17 mouse cellular contexts compared by ENCODE assay signal in the genomic region with DNA sequence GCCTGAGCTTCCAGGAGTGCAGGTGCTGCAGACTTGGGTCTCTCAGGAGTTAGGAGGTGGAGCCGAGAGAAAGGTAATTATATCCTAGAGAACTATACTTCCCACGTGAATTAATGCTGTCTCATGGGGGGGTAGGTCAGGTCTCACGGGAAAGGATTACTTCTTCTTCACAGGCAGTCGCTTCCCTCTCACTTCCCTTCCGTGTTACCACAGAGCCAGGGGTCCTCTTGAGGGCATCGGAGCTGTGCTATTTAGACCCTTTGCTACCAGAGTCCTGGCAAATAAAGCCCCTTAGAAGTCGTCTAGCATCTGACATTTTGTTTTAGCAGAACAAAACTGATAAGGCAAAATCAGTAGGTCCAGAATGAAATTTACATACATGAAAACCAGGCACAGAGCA.
DNase-seq lines count a peak whose midpoint lies in the region; ATAC-seq and TF ChIP-seq lines count a peak whose summit lies in the region.
"Had no signal": no experiment of that assay in that cellular context is flagged by ENCODE, and none has a peak within 500 bp of the region (broad histone marks: within the 10 kb centered on the region; RNA-seq: fewer than 3 reads in every experiment).

No protein-coding gene starts in this region.

- H3K27ac ChIP-seq in embryonic facial prominence, embryonic 13.5 days: no peak overlapping the region
- no peak overlapping the region for H3K27ac ChIP-seq in embryonic facial prominence, embryonic 10.5 days (replicated peaks)
- H3K27ac ChIP-seq in spleen, adult 2 months (ENCODE audit: insufficient read depth, low read length): peak overlapping the region; percentile 63
- no peak overlapping the region for H3K27ac ChIP-seq in stomach, postnatal 0 days (replicated peaks)
- H3K27ac ChIP-seq: embryonic facial prominence, embryonic 12.5 days; hindbrain, embryonic 10.5 days had no signal

- no peaks in the 10 kb centered on the region for H3K9me3 ChIP-seq in embryonic facial prominence, embryonic 13.5 days
- H3K9me3 ChIP-seq in embryonic facial prominence, embryonic 10.5 days: no peaks in the 10 kb centered on the region
- H3K9me3 ChIP-seq in stomach, postnatal 0 days (ENCODE audit: control insufficient read depth, low read length): no peaks in the 10 kb centered on the region
- H3K9me3 ChIP-seq: embryonic facial prominence, embryonic 12.5 days; G1E; hindbrain, embryonic 10.5 days had no signal

- H3K4me3 ChIP-seq in embryonic facial prominence, embryonic 13.5 days: no peak overlapping the region
- H3K4me3 ChIP-seq in embryonic facial prominence, embryonic 10.5 days: no peak overlapping the region
- peak overlapping the region; percentile 18; the same call in 1 of the 2 replicates for H3K4me3 ChIP-seq in spleen, adult 2 months (ENCODE audit: extremely low read depth, insufficient read depth, insufficient read length)
- no peak overlapping the region for H3K4me3 ChIP-seq in stomach, postnatal 0 days (ENCODE audit: low read depth, low read length)
- H3K4me3 ChIP-seq: embryonic facial prominence, embryonic 12.5 days; hindbrain, embryonic 10.5 days had no signal

- peak overlapping the region; percentile 32; the same call in 1 of the 2 replicates for H3K4me2 ChIP-seq in embryonic facial prominence, embryonic 13.5 days
- H3K4me2 ChIP-seq in stomach, postnatal 0 days (replicated peaks; ENCODE audit: low read depth): no peak overlapping the region
- H3K4me2 ChIP-seq: embryonic facial prominence, embryonic 12.5 days had no signal

- no peak for DNase-seq in embryonic facial prominence, embryonic 10.5 days (ENCODE audit: low spot score)
- DNase-seq in spleen, adult 2 months (ENCODE audit: low read depth in 1 of 2, low spot score in 2 of 2): peak in 1 of 2 experiments; percentile 39
- no peak for DNase-seq in spleen, adult 18-20 months
- DNase-seq in induced T-regulatory cell, adult 2 months (ENCODE audit: low read depth): peak; percentile 46
- DNase-seq in naive thymus-derived CD4-positive, alpha-beta T cell, adult 2 months (ENCODE audit: low read depth): peak; percentile 44
- no peak for DNase-seq in lung, postnatal 36 days
- no peak for DNase-seq in stomach, postnatal 0 days (ENCODE audit: low spot score)
- DNase-seq: adrenal gland, postnatal 25 days; cerebellum, postnatal 25 days; lung, adult 18-20 months; right cerebral cortex, adult 18-20 months; thymus, postnatal 25 days had no signal

- no peak for TF ChIP-seq EP300 in stomach, postnatal 0 days (optimal IDR thresholded peaks at IDR 0.05)

- peaks cover 14% of the 10 kb centered on the region for H3K4me1 ChIP-seq in embryonic facial prominence, embryonic 13.5 days
- H3K4me1 ChIP-seq in embryonic facial prominence, embryonic 10.5 days: peaks cover 6% of the 10 kb centered on the region; the same call in 1 of the 2 replicates
- H3K4me1 ChIP-seq in spleen, adult 2 months (ENCODE audit: control insufficient read depth, insufficient read depth, insufficient read length): peaks cover 36% of the 10 kb centered on the region
- H3K4me1 ChIP-seq in stomach, postnatal 0 days (replicated peaks; ENCODE audit: control insufficient read depth, insufficient read depth): no peaks in the 10 kb centered on the region
- H3K4me1 ChIP-seq: hindbrain, embryonic 10.5 days had no signal

- no peaks in the 10 kb centered on the region for H3K36me3 ChIP-seq in embryonic facial prominence, embryonic 13.5 days
- no peaks in the 10 kb centered on the region for H3K36me3 ChIP-seq in embryonic facial prominence, embryonic 10.5 days (replicated peaks)
- H3K36me3 ChIP-seq in spleen, adult 2 months (ENCODE audit: control insufficient read depth, insufficient read depth, low read length): no peaks in the 10 kb centered on the region
- H3K36me3 ChIP-seq in stomach, postnatal 0 days (ENCODE audit: control insufficient read depth, insufficient read depth, low read length): no peaks in the 10 kb centered on the region
- H3K36me3 ChIP-seq: embryonic facial prominence, embryonic 12.5 days; G1E; hindbrain, embryonic 10.5 days had no signal

- 54% methylated on average over 7 of the region's 7 CpGs for WGBS in embryonic facial prominence, embryonic 13.5 days
- 65% methylated on average over 7 of the region's 7 CpGs for WGBS in embryonic facial prominence, embryonic 10.5 days
- WGBS in spleen, adult 2 months: 11% methylated on average over 7 of the region's 7 CpGs
- WGBS in stomach, postnatal 0 days: 50% methylated on average over 7 of the region's 7 CpGs

- no peak overlapping the region for H3K9ac ChIP-seq in embryonic facial prominence, embryonic 13.5 days
- no peak overlapping the region for H3K9ac ChIP-seq in stomach, postnatal 0 days (ENCODE audit: low read length)
- H3K9ac ChIP-seq: embryonic facial prominence, embryonic 12.5 days had no signal

- ATAC-seq in embryonic facial prominence, embryonic 13.5 days (ENCODE audit: insufficient number of reproducible peaks, insufficient read depth, low FRiP score, low TSS enrichment, low read depth): no peak
- ATAC-seq in stomach, postnatal 0 days (ENCODE audit: low FRiP score, low TSS enrichment): no peak
- ATAC-seq: forebrain, embryonic 14.5 days had no signal

- TF ChIP-seq POLR2A in spleen, adult 2 months (IDR thresholded peaks at IDR 0.05; ENCODE audit: low read depth, low read length): no peak

- H3K27me3 ChIP-seq in embryonic facial prominence, embryonic 13.5 days: 0 out of 2 replicates have a peak, but pooled peaks cover 5% of the 10 kb centered on the region
- H3K27me3 ChIP-seq in embryonic facial prominence, embryonic 10.5 days (replicated peaks; ENCODE audit: low read depth, poor library complexity, severe bottlenecking): no peaks in the 10 kb centered on the region
- no peaks in the 10 kb centered on the region for H3K27me3 ChIP-seq in spleen, adult 2 months (ENCODE audit: control insufficient read depth, insufficient read depth, low read length)
- no peaks in the 10 kb centered on the region for H3K27me3 ChIP-seq in stomach, postnatal 0 days (ENCODE audit: control insufficient read depth, insufficient read depth, low read length)
- H3K27me3 ChIP-seq: embryonic facial prominence, embryonic 12.5 days had no signal

- TF ChIP-seq CTCF in spleen, adult 2 months (IDR thresholded peaks at IDR 0.05; ENCODE audit: extremely low read depth, insufficient read depth, insufficient read length, insufficient replicate concordance): no peak
- TF ChIP-seq CTCF in stomach, postnatal 0 days (IDR thresholded peaks at IDR 0.05; ENCODE audit: low read depth): no peak

Comparison
In these comparisons a context has a peak if more than half of its experiments do, and no peak if none do; other contexts are left out.
1. DNase-seq: peak in induced T-regulatory cell, adult 2 months (single experiment) and naive thymus-derived CD4-positive, alpha-beta T cell, adult 2 months (single experiment); none in embryonic facial prominence, embryonic 10.5 days (single experiment), spleen, adult 18-20 months (0 of 2), lung, postnatal 36 days (single experiment) and stomach, postnatal 0 days (single experiment).